Mouse (Mus musculus) liver, adult 2 months (tissue): ENCODE results near the gene Morn4.

Experiments
- CTCF ChIP-seq: fragments of 200-500 bp; IDR thresholded peaks from 2 replicates; pipeline ENCODE4 v1.5.1; 2011; ENCODE audit warnings: low read depth, low read length, control low read depth
- POLR2A ChIP-seq: fragments of 200-500 bp; IDR thresholded peaks from 2 replicates; pipeline ENCODE4 v1.6.1; 2011; ENCODE audit warnings: low read length, control low read depth; ENCODE audit not compliant: insufficient read depth; ENCODE audit errors: extremely low read depth

GRCm38 (mm10) chr19:42128787-42129508 is 42.8 kb upstream of the Morn4 start, which contains the start of gene Avpi1:
- TF ChIP-seq CTCF = no peak
- TF ChIP-seq POLR2A = peak; percentile 90
